Mouse (Mus musculus): ENCODE results near the gene Ccl22. TPM values are rescaled to one million over a fixed set of nuclear protein-coding genes. Genes with fewer than 3 reads are reported as not detected.
A peak's percentile ranks its signal among the peaks of the same experiment; 100 is the strongest.

Ccl22 gene
- polyA plus RNA-seq, 1 experiment from 2014 or later = not detected

DNA sequence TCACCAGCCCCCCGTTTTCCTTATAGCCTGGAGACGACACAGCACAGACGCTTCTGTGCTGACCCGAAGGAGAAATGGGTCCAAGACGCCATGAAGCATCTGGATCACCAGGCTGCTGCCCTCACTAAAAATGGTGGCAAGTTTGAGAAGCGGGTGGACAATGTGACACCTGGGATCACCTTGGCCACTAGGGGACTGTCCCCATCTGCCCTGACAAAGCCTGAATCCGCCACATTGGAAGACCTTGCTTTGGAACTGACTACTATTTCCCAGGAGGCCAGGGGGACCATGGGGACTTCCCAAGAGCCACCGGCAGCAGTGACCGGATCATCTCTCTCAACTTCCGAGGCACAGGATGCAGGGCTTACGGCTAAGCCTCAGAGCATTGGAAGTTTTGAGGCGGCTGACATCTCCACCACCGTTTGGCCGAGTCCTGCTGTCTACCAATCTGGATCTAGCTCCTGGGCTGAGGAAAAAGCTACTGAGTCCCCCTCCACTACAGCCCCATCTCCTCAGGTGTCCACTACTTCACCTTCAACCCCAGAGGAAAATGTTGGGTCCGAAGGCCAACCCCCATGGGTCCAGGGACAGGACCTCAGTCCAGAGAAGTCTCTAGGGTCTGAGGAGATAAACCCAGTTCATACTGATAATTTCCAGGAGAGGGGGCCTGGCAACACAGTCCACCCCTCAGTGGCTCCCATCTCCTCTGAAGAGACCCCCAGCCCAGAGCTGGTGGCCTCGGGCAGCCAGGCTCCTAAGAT, 34.3 kb downstream of the Ccl22 start:
- 94% methylated on average over 16 of the region's 16 CpGs for WGBS
- Histone ChIP-seq H3K27ac (no peak overlapping the region), H3K4me2 (no peak overlapping the region), H3K9me3 (no peaks in the 10 kb centered on the region), H3K36me3 (no peaks in the 10 kb centered on the region), H3K4me3 (replicated peaks) (no peak overlapping the region), H3K4me1 (replicated peaks) (peaks cover 22% of the 10 kb centered on the region), H3K27me3 (peaks cover 13% of the 10 kb centered on the region; the same call in 1 of the 2 replicates), H3K9ac (replicated peaks) (no peak overlapping the region)
- ATAC-seq (ENCODE audit: insufficient number of reproducible peaks, insufficient read depth, low FRiP score, low TSS enrichment, low read depth) = no peak

DNA sequence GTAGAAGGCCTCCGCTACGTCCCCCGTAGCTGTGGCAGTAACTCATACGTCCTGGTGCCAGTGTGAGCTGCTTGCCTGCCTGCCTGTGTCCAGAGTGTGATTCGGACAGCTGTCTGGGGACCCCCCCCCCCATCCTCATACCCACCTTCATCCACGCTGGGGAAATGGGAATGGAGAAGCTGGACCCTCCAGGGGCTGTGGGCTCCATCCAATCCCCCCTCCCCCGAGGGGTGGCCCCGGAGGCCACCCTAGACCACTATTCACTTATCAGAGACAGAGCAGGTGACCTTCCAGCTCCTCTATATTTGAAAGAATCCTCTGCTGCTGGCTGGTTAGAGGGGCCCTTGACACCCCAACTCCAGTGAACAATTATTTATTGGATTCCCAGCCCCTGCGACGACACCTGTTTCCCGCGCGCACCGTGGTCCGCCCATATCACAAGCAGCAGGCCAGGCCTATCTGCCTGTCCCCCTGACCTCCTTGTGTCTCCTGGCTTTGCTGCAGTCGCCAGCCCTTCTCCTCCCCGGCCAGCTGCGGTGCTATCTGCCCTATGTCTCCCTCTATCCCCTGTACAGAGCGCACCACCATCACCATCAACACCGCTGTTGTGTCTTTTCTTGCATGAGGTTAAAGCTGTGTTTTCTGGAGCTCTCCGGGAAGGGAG, 35.2 kb downstream of the Ccl22 start:
- H3K9ac ChIP-seq (replicated peaks) = no peak overlapping the region
- peaks cover 26% of the 10 kb centered on the region for H3K4me1 ChIP-seq (replicated peaks)
- no peak overlapping the region for H3K27ac ChIP-seq
- no peak overlapping the region for H3K4me3 ChIP-seq (replicated peaks)
- no peaks in the 10 kb centered on the region for H3K36me3 ChIP-seq
- H3K9me3 ChIP-seq = no peaks in the 10 kb centered on the region
- H3K27me3 ChIP-seq = 0 out of 2 replicates have a peak, but pooled peaks cover 6% of the 10 kb centered on the region
- no peak overlapping the region for H3K4me2 ChIP-seq
- WGBS = 82% methylated on average over 21 of the region's 21 CpGs
- ATAC-seq (ENCODE audit: insufficient number of reproducible peaks, insufficient read depth, low FRiP score, low TSS enrichment, low read depth) = no peak

- H3K9ac ChIP-seq (replicated peaks) = no peak overlapping the region
Observed at GRCm38 (mm10) chr8:94781155-94781837, 35.9 kb downstream of the Ccl22 start.

GRCm38 (mm10) chr8:94781838-94782235, 36.4 kb downstream of the Ccl22 start:
- WGBS = 7% methylated on average over 11 of the region's 11 CpGs
- peak overlapping the region; percentile 28 for H3K4me2 ChIP-seq
- H3K27ac ChIP-seq = no peak overlapping the region
- H3K4me1 ChIP-seq (replicated peaks) = peaks cover 28% of the 10 kb centered on the region
- H3K9ac ChIP-seq (replicated peaks) = no peak overlapping the region
- no peaks in the 10 kb centered on the region for H3K9me3 ChIP-seq
- no peak overlapping the region for H3K4me3 ChIP-seq (replicated peaks)
- H3K36me3 ChIP-seq = no peaks in the 10 kb centered on the region
- H3K27me3 ChIP-seq = 0 out of 2 replicates have a peak, but pooled peaks cover 6% of the 10 kb centered on the region
- ATAC-seq (ENCODE audit: insufficient number of reproducible peaks, insufficient read depth, low FRiP score, low TSS enrichment, low read depth) = no peak

More at GRCm38 (mm10) chr8:94781155-94781837, 35.9 kb downstream of the Ccl22 start:
- Histone ChIP-seq H3K36me3 (no peaks in the 10 kb centered on the region), H3K4me3 (replicated peaks) (no peak overlapping the region), H3K4me1 (replicated peaks) (peaks cover 28% of the 10 kb centered on the region), H3K4me2 (peak overlapping the region; percentile 28), H3K27me3 (0 out of 2 replicates have a peak, but pooled peaks cover 6% of the 10 kb centered on the region), H3K27ac (no peak overlapping the region), H3K9me3 (no peaks in the 10 kb centered on the region)
- no peak for ATAC-seq (ENCODE audit: insufficient number of reproducible peaks, insufficient read depth, low FRiP score, low TSS enrichment, low read depth)
- WGBS = 57% methylated on average over 7 of the region's 7 CpGs

DNA sequence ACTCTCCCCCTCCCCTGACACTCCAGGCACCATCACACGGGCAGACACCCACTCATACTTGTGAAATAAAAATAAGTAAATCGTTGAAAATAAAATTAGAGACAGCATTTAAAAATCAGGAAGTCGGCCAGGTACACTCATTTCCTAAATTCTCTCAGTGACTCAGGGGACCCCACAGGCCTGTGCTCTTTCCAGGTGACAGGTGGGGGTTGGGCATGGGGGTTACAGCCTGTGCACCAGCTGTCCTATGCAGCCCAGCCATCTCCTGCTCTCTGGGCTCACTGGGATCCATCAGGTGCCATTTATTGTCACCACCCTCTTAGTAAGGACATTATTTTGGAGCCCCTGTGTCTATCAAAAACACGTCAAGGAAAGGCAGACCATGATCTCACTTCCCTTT, 38.5 kb downstream of the Ccl22 start:
- H3K27ac ChIP-seq = no peak overlapping the region
- no peak overlapping the region for H3K4me3 ChIP-seq (replicated peaks)
- 0 out of 2 replicates have a peak, but pooled peaks cover 6% of the 10 kb centered on the region for H3K27me3 ChIP-seq
- no peak for ATAC-seq (ENCODE audit: insufficient number of reproducible peaks, insufficient read depth, low FRiP score, low TSS enrichment, low read depth)
- 67% methylated on average over 4 of the region's 4 CpGs for WGBS
- H3K36me3 ChIP-seq = no peaks in the 10 kb centered on the region
- H3K9me3 ChIP-seq = no peaks in the 10 kb centered on the region
- H3K4me1 ChIP-seq (replicated peaks) = peaks cover 28% of the 10 kb centered on the region
- no peak overlapping the region for H3K9ac ChIP-seq (replicated peaks)
- no peak overlapping the region for H3K4me2 ChIP-seq

GRCm38 (mm10) chr8:94785247-94785985, 40.0 kb downstream of the Ccl22 start:
- Histone ChIP-seq H3K4me1 (replicated peaks) (peaks cover 28% of the 10 kb centered on the region), H3K9ac (replicated peaks) (no peak overlapping the region), H3K27ac (no peak overlapping the region), H3K27me3 (0 out of 2 replicates have a peak, but pooled peaks cover 6% of the 10 kb centered on the region), H3K4me2 (no peak overlapping the region), H3K9me3 (no peaks in the 10 kb centered on the region), H3K36me3 (no peaks in the 10 kb centered on the region), H3K4me3 (replicated peaks) (no peak overlapping the region)
- WGBS = 62% methylated on average over 12 of the region's 12 CpGs
- no peak for ATAC-seq (ENCODE audit: insufficient number of reproducible peaks, insufficient read depth, low FRiP score, low TSS enrichment, low read depth)

GRCm38 (mm10) chr8:94785995-94786595, 40.7 kb downstream of the Ccl22 start:
- Histone ChIP-seq H3K4me2 (no peak overlapping the region), H3K27me3 (0 out of 2 replicates have a peak, but pooled peaks cover 2% of the 10 kb centered on the region), H3K9ac (replicated peaks) (no peak overlapping the region), H3K4me1 (replicated peaks) (peaks cover 27% of the 10 kb centered on the region), H3K4me3 (replicated peaks) (no peak overlapping the region), H3K9me3 (no peaks in the 10 kb centered on the region), H3K27ac (no peak overlapping the region), H3K36me3 (no peaks in the 10 kb centered on the region)
- 67% methylated on average over 6 of the region's 6 CpGs for WGBS
- no peak for ATAC-seq (ENCODE audit: insufficient number of reproducible peaks, insufficient read depth, low FRiP score, low TSS enrichment, low read depth)

DNA sequence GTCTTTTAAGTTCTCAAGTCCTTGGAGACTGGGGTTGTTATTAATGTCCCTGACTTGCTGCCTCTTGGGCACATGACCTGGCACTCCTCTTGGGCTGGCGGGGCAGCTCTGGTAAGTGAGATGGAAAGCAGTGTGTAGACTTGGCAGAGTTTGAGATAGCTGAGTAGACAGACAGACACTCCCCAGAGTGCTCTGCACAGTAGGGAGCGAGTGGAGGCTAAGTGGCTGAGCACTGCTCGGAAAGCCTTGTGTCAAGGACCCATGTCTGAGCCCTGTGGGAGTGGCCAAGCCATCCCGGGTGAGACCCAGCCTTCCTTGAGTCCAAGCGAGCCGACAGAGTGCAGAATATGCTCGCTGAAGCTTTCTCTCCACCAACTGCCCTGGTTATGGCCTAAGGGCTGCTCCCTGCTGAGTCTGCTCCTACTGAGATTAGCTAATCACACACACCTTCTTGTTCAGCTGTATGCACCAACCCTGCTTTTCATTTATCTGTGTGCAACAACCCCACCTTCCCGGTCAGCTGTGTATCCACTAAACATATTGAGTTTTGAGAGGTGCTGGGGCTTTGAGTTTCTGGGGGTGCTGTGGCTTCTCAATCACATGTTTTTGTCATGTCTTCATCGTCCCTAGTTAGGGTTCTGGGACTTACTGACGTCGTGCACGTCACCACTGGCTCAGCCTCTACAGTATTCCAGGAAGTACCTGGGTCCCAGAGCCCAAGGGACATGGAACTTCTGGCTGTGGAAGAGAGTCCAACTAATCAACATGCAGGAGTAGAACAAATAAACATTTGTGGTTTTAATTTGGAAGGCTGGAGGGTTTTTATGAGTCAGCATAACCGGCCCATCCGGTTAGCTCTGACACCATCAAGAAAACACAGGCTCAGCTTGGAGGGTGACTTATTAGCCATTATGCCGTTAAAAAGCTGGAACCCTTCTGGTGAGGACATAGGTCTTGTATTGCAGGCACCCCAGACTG, 42.4 kb downstream of the Ccl22 start:
- Histone ChIP-seq H3K4me3 (replicated peaks) (no peak overlapping the region), H3K4me1 (replicated peaks) (peaks cover 17% of the 10 kb centered on the region), H3K27me3 (no peaks in the 10 kb centered on the region), H3K9ac (replicated peaks) (no peak overlapping the region), H3K9me3 (no peaks in the 10 kb centered on the region), H3K27ac (no peak overlapping the region), H3K4me2 (no peak overlapping the region), H3K36me3 (no peaks in the 10 kb centered on the region)
- ATAC-seq (ENCODE audit: insufficient number of reproducible peaks, insufficient read depth, low FRiP score, low TSS enrichment, low read depth) = no peak
- whole genome bisulfite sequencing = 51% methylated on average over 15 of the region's 15 CpGs

GRCm38 (mm10) chr8:94789256-94789955, 44.0 kb downstream of the Ccl22 start:
- Histone ChIP-seq H3K36me3 (no peaks in the 10 kb centered on the region), H3K4me2 (no peak overlapping the region), H3K4me3 (replicated peaks) (no peak overlapping the region), H3K27ac (no peak overlapping the region), H3K4me1 (replicated peaks) (peaks cover 17% of the 10 kb centered on the region), H3K9ac (replicated peaks) (no peak overlapping the region), H3K27me3 (no peaks in the 10 kb centered on the region; the same call in 1 of the 2 replicates), H3K9me3 (no peaks in the 10 kb centered on the region)
- ATAC-seq (ENCODE audit: insufficient number of reproducible peaks, insufficient read depth, low FRiP score, low TSS enrichment, low read depth) = no peak
- WGBS = 78% methylated on average over 10 of the region's 10 CpGs

All from limb, embryonic 12.5 days (tissue).